Mouse (Mus musculus) stomach, postnatal 0 days (tissue): Measurements from ENCODE around the gene Six6. TPM values are rescaled to one million over a fixed set of nuclear protein-coding genes. Genes with fewer than 3 reads are reported as not detected.

Experiments used
- ATAC-seq: fragments of 200-750 bp; cut with Nextera tagmentation; 2 replicates; pipeline ENCODE4 v1.8.0; 2017; ENCODE audit not compliant: low FRiP score, low TSS enrichment
- DNase-seq: peaks from one replicate; pipeline ENCODE4 v3.0.0-alpha.2; 2016; ENCODE audit warnings: low spot score
- H3K27ac ChIP-seq: fragments of 300-500 bp; sonication (generic); replicated peaks from 2 replicates; pipeline ENCODE4 v1.5.1; 2014; ENCODE audit warnings: mild to moderate bottlenecking, control low read depth
- H3K27me3 ChIP-seq: fragments of 300-500 bp; sonication (generic); 2 replicates; pipeline ENCODE4 v1.6.1; 2014; ENCODE audit warnings: low read length; ENCODE audit not compliant: control insufficient read depth, insufficient read depth
- H3K36me3 ChIP-seq: fragments of 300-500 bp; sonication (generic); 2 replicates; pipeline ENCODE4 v1.6.1; 2014; ENCODE audit warnings: low read length, mixed read lengths; ENCODE audit not compliant: control insufficient read depth, insufficient read depth
- H3K4me1 ChIP-seq: fragments of 300-500 bp; sonication (generic); replicated peaks from 2 replicates; pipeline ENCODE4 v1.6.1; 2014; ENCODE audit warnings: antibody characterized with exemption; ENCODE audit not compliant: control insufficient read depth, insufficient read depth
- H3K4me2 ChIP-seq: fragments of 300-500 bp; sonication (generic); replicated peaks from 2 replicates; pipeline ENCODE4 v1.6.1; 2014; ENCODE audit warnings: low read depth, mild to moderate bottlenecking, control low read depth, moderate library complexity
- H3K4me3 ChIP-seq: fragments of 300-500 bp; sonication (generic); 2 replicates; pipeline ENCODE4 v1.5.1; 2014; ENCODE audit warnings: low read depth, low read length, control low read depth
- H3K9ac ChIP-seq: fragments of 300-500 bp; sonication (generic); 2 replicates; pipeline ENCODE4 v1.6.1; 2014; ENCODE audit warnings: mild to moderate bottlenecking, low read length, control low read depth, mixed read lengths
- H3K9me3 ChIP-seq: fragments of 300-500 bp; sonication (generic); 2 replicates; pipeline ENCODE4 v1.6.1; 2016; ENCODE audit warnings: low read length; ENCODE audit not compliant: control insufficient read depth
- CTCF ChIP-seq: IDR thresholded peaks from 2 replicates; pipeline ENCODE4 v1.5.1; 2016; ENCODE audit warnings: antibody characterized with exemption, low read depth, mild to moderate bottlenecking, moderate library complexity
- EP300 ChIP-seq: optimal IDR thresholded peaks from 2 replicates; pipeline ENCODE3; 2016; ENCODE audit warnings: antibody characterized with exemption
- WGBS: fragments of 180-500 bp; shearing (Covaris S2); extraction: QIAGEN DNeasy Blood & Tissue Kit; methylation state at CpG from one replicate; pipeline ENCODE4 v1.1.7; 2014; 5-methylcytosine and 5-hydroxymethylcytosine counted together
- polyA plus RNA-seq: library from polyadenylated mRNA; unstranded; fragments of >200 nt; fragmentation: Nextera tagmentation; extraction: Ambion mirVana; gene quantifications from 2 replicates; pipeline ENCODE4 v1.2.1, GENCODE M21; 2015

Gene Six6
- polyA plus RNA-seq, 1 experiment from 2014 or later: not detected

DNA sequence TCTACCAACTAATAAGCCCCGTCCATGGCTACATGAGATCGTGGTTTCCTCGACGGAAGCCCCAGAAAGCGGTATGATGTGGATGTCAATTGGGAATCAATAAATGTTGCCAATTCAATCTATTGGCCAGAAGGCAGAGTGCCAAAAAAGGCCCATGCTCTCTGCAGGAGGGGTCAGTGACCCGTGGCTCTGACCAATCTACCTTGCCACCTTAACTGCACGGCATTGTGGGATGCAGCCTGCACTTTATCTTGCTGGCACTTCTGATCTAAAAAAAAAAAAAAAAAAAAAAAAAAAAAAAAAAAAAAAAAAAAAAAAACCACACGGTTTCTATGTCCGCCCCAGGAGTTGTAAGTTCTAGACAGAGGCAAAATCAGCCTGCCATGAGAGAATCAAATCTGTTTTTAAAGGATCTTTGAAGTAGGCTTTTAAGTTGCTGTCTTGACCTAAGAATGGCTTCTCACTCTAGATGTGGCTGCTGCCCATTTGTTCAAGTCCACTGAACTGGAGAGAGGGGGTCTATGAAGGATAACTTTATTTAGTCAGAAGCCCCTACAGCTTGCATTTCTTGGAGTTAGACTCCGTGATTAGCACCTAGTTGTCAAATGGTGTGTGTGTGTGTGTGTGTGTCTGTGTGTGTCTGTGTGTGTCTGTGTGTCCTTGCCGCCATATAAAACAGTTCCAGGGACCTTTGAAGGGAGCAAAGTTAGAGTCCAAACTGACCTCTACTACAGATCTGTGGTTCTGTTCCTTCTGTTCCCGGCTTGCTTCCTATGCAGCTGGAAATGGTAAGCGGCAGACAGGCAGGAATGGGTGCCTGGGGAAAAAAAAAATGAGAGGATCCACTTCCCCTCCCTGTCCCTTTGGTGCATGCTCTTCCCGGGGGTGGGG, 847 bp upstream of the Six6 start:
- WGBS: 5% methylated on average over 14 of the region's 14 CpGs
- H3K36me3 ChIP-seq: no peaks in the 10 kb centered on the region
- H3K4me3 ChIP-seq: no peak overlapping the region
- no peaks in the 10 kb centered on the region for H3K9me3 ChIP-seq
- ATAC-seq: no peak
- no peak overlapping the region for H3K4me2 ChIP-seq
- peaks cover 25% of the 10 kb centered on the region for H3K27me3 ChIP-seq
- H3K27ac ChIP-seq: no peak overlapping the region
- DNase-seq: no peak
- no peaks in the 10 kb centered on the region for H3K4me1 ChIP-seq
- TF ChIP-seq CTCF: no peak
- no peak for TF ChIP-seq EP300
- no peak overlapping the region for H3K9ac ChIP-seq

- H3K27me3 ChIP-seq: peaks cover 32% of the 10 kb centered on the region
- H3K4me1 ChIP-seq: no peaks in the 10 kb centered on the region
- no peak within 1 kb of the TSS for H3K9ac ChIP-seq
- DNase-seq: no peak
- no peak within 1 kb of the TSS for H3K4me2 ChIP-seq
- no peak for ATAC-seq
- no peak for TF ChIP-seq CTCF
- WGBS: 1% methylated on average over 39 of the region's 39 CpGs
- H3K27ac ChIP-seq: no peak within 1 kb of the TSS
- H3K36me3 ChIP-seq: no peaks in the 10 kb centered on the region
- no peaks in the 10 kb centered on the region for H3K9me3 ChIP-seq
- no peak within 1 kb of the TSS; the same call in 1 of the 2 replicates for H3K4me3 ChIP-seq
Observed at GRCm38 (mm10) chr12:72940071-72940821, 554 bp downstream of the Six6 start, which contains the start of gene 4930447C04Rik. Gene 4930447C04Rik (minus strand): TSS chr12:72940774.

DNA sequence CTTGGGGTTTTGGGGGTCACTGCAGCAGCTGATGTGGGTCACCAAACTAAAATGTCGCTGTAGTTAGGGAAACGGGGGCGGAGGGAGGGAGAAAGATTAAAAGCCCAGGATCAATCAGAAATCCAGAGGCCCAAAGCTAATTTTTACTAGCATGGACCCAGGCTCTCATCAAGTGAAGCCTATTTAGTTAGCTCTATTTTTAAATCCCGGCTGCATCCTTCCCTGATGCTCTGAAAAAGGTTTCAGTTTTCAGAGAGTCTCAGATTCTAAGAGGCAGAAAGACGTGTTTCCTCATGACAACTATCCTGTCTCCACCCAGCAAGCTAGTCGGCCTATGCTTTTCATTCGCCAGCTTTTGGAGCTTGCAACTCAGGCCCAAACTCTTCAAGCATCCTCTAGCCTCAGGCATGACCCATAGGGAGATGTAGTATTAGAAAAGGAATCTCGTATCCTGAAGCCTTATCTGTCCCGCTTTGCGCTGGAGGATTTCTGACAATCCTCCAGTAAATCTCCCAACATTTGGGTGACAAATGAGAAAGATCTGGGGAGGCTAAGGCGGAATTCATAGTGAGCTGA, 1.2 kb downstream of the Six6 start:
- TF ChIP-seq CTCF: no peak
- TF ChIP-seq EP300: no peak
- ATAC-seq: no peak
- no peak for DNase-seq
- Histone ChIP-seq H3K27ac (no peak overlapping the region), H3K9ac (no peak overlapping the region), H3K4me1 (no peaks in the 10 kb centered on the region), H3K9me3 (no peaks in the 10 kb centered on the region), H3K4me2 (no peak overlapping the region), H3K36me3 (no peaks in the 10 kb centered on the region), H3K4me3 (no peak overlapping the region), H3K27me3 (peaks cover 38% of the 10 kb centered on the region)
- 7% methylated on average over 11 of the region's 11 CpGs for WGBS

GRCm38 (mm10) chr12:72941398-72942051, 1.8 kb downstream of the Six6 start:
- Histone ChIP-seq H3K27ac (no peak overlapping the region), H3K36me3 (no peaks in the 10 kb centered on the region), H3K9me3 (no peaks in the 10 kb centered on the region), H3K4me2 (no peak overlapping the region), H3K9ac (no peak overlapping the region), H3K27me3 (peaks cover 42% of the 10 kb centered on the region), H3K4me3 (no peak overlapping the region), H3K4me1 (no peaks in the 10 kb centered on the region)
- DNase-seq (no peak), ATAC-seq (no peak)
- TF ChIP-seq EP300: no peak
- TF ChIP-seq CTCF: no peak
- WGBS: 2% methylated on average over 32 of the region's 32 CpGs

DNA sequence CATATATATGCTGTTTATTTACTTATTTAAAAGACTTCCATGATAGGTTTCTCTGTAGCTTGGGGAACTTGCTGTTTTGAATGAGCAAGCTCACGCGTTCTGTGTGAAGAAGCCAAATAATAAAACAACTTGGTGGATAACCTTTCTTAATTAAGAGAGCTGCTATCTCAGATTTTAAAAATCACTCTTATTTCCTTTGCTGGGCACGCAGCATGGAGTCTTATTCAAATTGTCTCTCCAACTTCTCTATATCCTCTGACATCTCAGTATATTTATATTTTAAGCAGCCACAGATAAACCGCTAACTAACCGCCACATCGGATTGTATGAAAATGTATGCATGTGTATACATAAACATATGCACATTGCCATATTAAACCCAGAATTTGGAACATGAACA, 2.5 kb downstream of the Six6 start:
- Histone ChIP-seq H3K9me3 (no peaks in the 10 kb centered on the region), H3K27ac (no peak overlapping the region), H3K4me2 (no peak overlapping the region), H3K27me3 (peaks cover 47% of the 10 kb centered on the region), H3K9ac (no peak overlapping the region), H3K4me1 (no peaks in the 10 kb centered on the region), H3K4me3 (no peak overlapping the region), H3K36me3 (no peaks in the 10 kb centered on the region)
- ATAC-seq: no peak
- 28% methylated on average over 6 of the region's 6 CpGs for WGBS
- TF ChIP-seq CTCF (no peak), EP300 (no peak)
- DNase-seq: no peak
